9 mouse cellular contexts compared by ENCODE assay signal in the genomic region with DNA sequence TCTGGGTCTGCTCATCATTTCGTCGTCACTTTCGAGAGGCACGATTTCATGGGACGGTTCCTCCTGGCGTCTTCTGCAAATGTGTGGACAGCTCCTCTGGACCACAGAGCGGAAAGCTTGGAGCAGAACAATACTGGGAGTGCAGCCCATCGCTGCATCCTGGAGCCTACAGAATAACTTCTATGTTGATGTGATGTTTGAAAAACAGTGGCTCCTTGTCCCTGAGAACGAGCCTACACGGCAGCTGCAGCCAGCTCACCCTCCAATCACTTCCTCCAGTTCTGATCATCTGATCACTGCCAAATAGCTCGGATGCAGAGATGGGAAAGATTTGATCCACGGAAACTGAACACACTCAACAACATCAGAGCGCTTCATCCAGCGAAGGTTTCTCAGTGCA. TPM values are rescaled to one million over a fixed set of nuclear protein-coding genes. Genes with fewer than 3 reads are reported as not detected.
DNase-seq lines count a peak whose midpoint lies in the region; ATAC-seq lines count a peak whose summit lies in the region.
"Had no signal": no experiment of that assay in that cellular context is flagged by ENCODE, and none has a peak within 500 bp of the region (broad histone marks: within the 10 kb centered on the region; RNA-seq: fewer than 3 reads in every experiment).

No protein-coding gene starts in this region.

- H3K9me3 ChIP-seq in hindbrain, embryonic 15.5 days = no peaks in the 10 kb centered on the region
- no peaks in the 10 kb centered on the region for H3K9me3 ChIP-seq in hindbrain, embryonic 11.5 days (ENCODE audit: control insufficient read depth, low read length)
- H3K9me3 ChIP-seq in embryonic facial prominence, embryonic 14.5 days (ENCODE audit: control insufficient read depth, low read length) = no peaks in the 10 kb centered on the region
- no peaks in the 10 kb centered on the region for H3K9me3 ChIP-seq in limb, embryonic 15.5 days
- H3K9me3 ChIP-seq: liver, embryonic 13.5 days had no signal

- H3K9ac ChIP-seq in hindbrain, embryonic 15.5 days = no peak overlapping the region
- no peak overlapping the region for H3K9ac ChIP-seq in hindbrain, embryonic 11.5 days (ENCODE audit: low read depth, low read length)
- H3K9ac ChIP-seq in embryonic facial prominence, embryonic 14.5 days (ENCODE audit: low read depth, low read length) = no peak overlapping the region
- no peak overlapping the region for H3K9ac ChIP-seq in limb, embryonic 15.5 days
- H3K9ac ChIP-seq: liver, embryonic 13.5 days had no signal

- H3K4me3 ChIP-seq in hindbrain, embryonic 15.5 days = no peak overlapping the region
- H3K4me3 ChIP-seq in hindbrain, embryonic 11.5 days (ENCODE audit: low read depth, low read length) = no peak overlapping the region
- 0 out of 2 replicates have a peak overlapping the region, but pooled peaks have one; percentile 1 for H3K4me3 ChIP-seq in embryonic facial prominence, embryonic 14.5 days (ENCODE audit: low read depth, low read length)
- no peak overlapping the region for H3K4me3 ChIP-seq in limb, embryonic 15.5 days
- H3K4me3 ChIP-seq: liver, embryonic 13.5 days had no signal

- WGBS in hindbrain, embryonic 15.5 days = 77% methylated on average over 14 of the region's 14 CpGs
- 87% methylated on average over 14 of the region's 14 CpGs for WGBS in hindbrain, embryonic 11.5 days
- WGBS in embryonic facial prominence, embryonic 14.5 days = 40% methylated on average over 14 of the region's 14 CpGs
- WGBS in limb, embryonic 15.5 days = 62% methylated on average over 14 of the region's 14 CpGs

- DNase-seq in hindbrain, embryonic 11.5 days (ENCODE audit: low spot score) = no peak
- DNase-seq in embryonic facial prominence, embryonic 14.5 days (ENCODE audit: low spot score) = peak; percentile 69
- DNase-seq in heart, postnatal 14 days = peak; percentile 19 to 32
- no peak for DNase-seq in spleen, postnatal 4 days (ENCODE audit: low spot score in 2 of 2)
- DNase-seq in spleen, adult 12 weeks (ENCODE audit: low spot score) = no peak
- DNase-seq: liver, embryonic 13.5 days had no signal

- intact Hi-C loops in heart, postnatal 14 days (cut with DNase I) = no loop called here

- H3K36me3 ChIP-seq in hindbrain, embryonic 15.5 days = no peaks in the 10 kb centered on the region
- no peaks in the 10 kb centered on the region for H3K36me3 ChIP-seq in hindbrain, embryonic 11.5 days (ENCODE audit: control insufficient read depth, insufficient read depth, low read length)
- no peaks in the 10 kb centered on the region for H3K36me3 ChIP-seq in embryonic facial prominence, embryonic 14.5 days (ENCODE audit: control insufficient read depth, insufficient read depth, low read length)
- H3K36me3 ChIP-seq in limb, embryonic 15.5 days = no peaks in the 10 kb centered on the region
- H3K36me3 ChIP-seq: liver, embryonic 13.5 days had no signal

- no peaks in the 10 kb centered on the region for H3K27me3 ChIP-seq in hindbrain, embryonic 15.5 days
- no peaks in the 10 kb centered on the region for H3K27me3 ChIP-seq in hindbrain, embryonic 11.5 days (ENCODE audit: control insufficient read depth, insufficient read depth, low read length)
- no peaks in the 10 kb centered on the region for H3K27me3 ChIP-seq in embryonic facial prominence, embryonic 14.5 days (replicated peaks; ENCODE audit: control insufficient read depth, insufficient read depth, low read length)
- H3K27me3 ChIP-seq in limb, embryonic 15.5 days = no peaks in the 10 kb centered on the region
- H3K27me3 ChIP-seq: liver, embryonic 13.5 days had no signal

- H3K4me1 ChIP-seq in hindbrain, embryonic 15.5 days (replicated peaks) = peaks cover 12% of the 10 kb centered on the region; the same call in 1 of the 2 replicates
- no peaks in the 10 kb centered on the region for H3K4me1 ChIP-seq in hindbrain, embryonic 11.5 days (replicated peaks; ENCODE audit: control insufficient read depth, insufficient read depth, low read length)
- H3K4me1 ChIP-seq in embryonic facial prominence, embryonic 14.5 days (ENCODE audit: control insufficient read depth, insufficient read depth, low read length) = peaks cover 18% of the 10 kb centered on the region; the same call in 1 of the 2 replicates
- peaks cover 12% of the 10 kb centered on the region for H3K4me1 ChIP-seq in limb, embryonic 15.5 days
- H3K4me1 ChIP-seq: liver, embryonic 13.5 days had no signal

- peak overlapping the region; percentile 28 for H3K4me2 ChIP-seq in hindbrain, embryonic 15.5 days
- H3K4me2 ChIP-seq in hindbrain, embryonic 11.5 days (replicated peaks; ENCODE audit: low read depth, low read length) = no peak overlapping the region
- peak overlapping the region; percentile 39 for H3K4me2 ChIP-seq in embryonic facial prominence, embryonic 14.5 days (ENCODE audit: low read depth, low read length)
- 0 out of 2 replicates have a peak overlapping the region, but pooled peaks have one; percentile 0 for H3K4me2 ChIP-seq in limb, embryonic 15.5 days
- H3K4me2 ChIP-seq: liver, embryonic 13.5 days had no signal

- ATAC-seq in hindbrain, embryonic 15.5 days (ENCODE audit: low FRiP score, low read depth) = peak; percentile 34; the same call in 1 of the 2 replicates
- no peak for ATAC-seq in hindbrain, embryonic 11.5 days (ENCODE audit: low FRiP score)
- peak; percentile 67; the same call in 1 of the 2 replicates for ATAC-seq in embryonic facial prominence, embryonic 14.5 days (ENCODE audit: low read depth)
- no peak; the same call in 1 of the 2 replicates for ATAC-seq in limb, embryonic 15.5 days (ENCODE audit: insufficient number of reproducible peaks, low FRiP score, low TSS enrichment, low read depth)
- ATAC-seq in activated CD4-positive, CD25-positive, alpha-beta regulatory T cell, adult 4 months = no peak

- no peak overlapping the region for H3K27ac ChIP-seq in hindbrain, embryonic 15.5 days (replicated peaks)
- H3K27ac ChIP-seq in hindbrain, embryonic 11.5 days (ENCODE audit: low read depth, low read length) = no peak overlapping the region
- H3K27ac ChIP-seq in embryonic facial prominence, embryonic 14.5 days (replicated peaks; ENCODE audit: low read depth, low read length) = peak overlapping the region; percentile 10; the same call in 1 of the 2 replicates
- no peak overlapping the region for H3K27ac ChIP-seq in limb, embryonic 15.5 days
- H3K27ac ChIP-seq: liver, embryonic 13.5 days had no signal

RNA-seq across cellular contexts. Expression of a gene that starts 49.0 kb away (rescaled TPM):
- polyA plus RNA-seq in hindbrain, embryonic 15.5 days (2015; fragmentation: Nextera tagmentation; extraction: Ambion mirVana) = 5.5 and 5.7 TPM in 2 replicates
- polyA plus RNA-seq in hindbrain, embryonic 11.5 days (2014; fragmentation: Nextera tagmentation; extraction: Ambion mirVana) = 4.3 and 4.7 TPM in 2 replicates
- polyA plus RNA-seq in embryonic facial prominence, embryonic 14.5 days (2014; fragmentation: Nextera tagmentation; extraction: Ambion mirVana) = 9.2 and 10.2 TPM in 2 replicates
- total RNA-seq in heart, postnatal 14 days (2021) = 1 to 10 TPM; 8.0 to 8.4 TPM
- polyA plus RNA-seq in limb, embryonic 15.5 days (2015; fragmentation: Nextera tagmentation; extraction: Ambion mirVana) = 5.5 and 6.0 TPM in 2 replicates
- 100 to 1,000 TPM in 1 of 2 experiments, 10 to 100 TPM in 1; 93.0 to 114 TPM for polyA plus RNA-seq in activated CD4-positive, CD25-positive, alpha-beta regulatory T cell, adult 4 months (2017; shearing (Covaris generic))

Comparison
In these comparisons a context has a peak if more than half of its experiments do, and no peak if none do; other contexts are left out.
1. ATAC-seq: peak in hindbrain, embryonic 15.5 days (single experiment) and embryonic facial prominence, embryonic 14.5 days (single experiment); none in hindbrain, embryonic 11.5 days (single experiment), limb, embryonic 15.5 days (single experiment) and activated CD4-positive, CD25-positive, alpha-beta regulatory T cell, adult 4 months (single experiment).
2. DNase-seq: peak in embryonic facial prominence, embryonic 14.5 days (single experiment) and heart, postnatal 14 days (2 of 2); none in hindbrain, embryonic 11.5 days (single experiment), spleen, postnatal 4 days (0 of 2) and spleen, adult 12 weeks (single experiment).